Mouse (Mus musculus) liver, embryonic 14.5 days (tissue): ENCODE results near the gene Slc25a12.

Source experiments
- CTCF ChIP-seq: IDR thresholded peaks from 2 replicates; pipeline ENCODE4 v1.5.1; 2016; ENCODE audit warnings: antibody characterized with exemption, low read depth, control low read depth
- EP300 ChIP-seq: IDR thresholded peaks from 2 replicates; pipeline ENCODE4 v1.6.1; 2016; ENCODE audit warnings: antibody characterized with exemption, low read depth

- TF ChIP-seq CTCF (no peak), EP300 (no peak)
These were observed 18.0 kb downstream of the Slc25a12 start for GRCm38 (mm10) chr2:71349511-71349910.
